Mouse (Mus musculus): ENCODE measurements around the gene Zfp770. TPM values are rescaled to one million over a fixed set of nuclear protein-coding genes. Genes with fewer than 3 reads are reported as not detected.

The Zfp770 gene
- under 1 TPM; 0.06 to 0.45 TPM for polyA plus RNA-seq (2012; fragmentation: generic; extraction: Trizol)

DNA sequence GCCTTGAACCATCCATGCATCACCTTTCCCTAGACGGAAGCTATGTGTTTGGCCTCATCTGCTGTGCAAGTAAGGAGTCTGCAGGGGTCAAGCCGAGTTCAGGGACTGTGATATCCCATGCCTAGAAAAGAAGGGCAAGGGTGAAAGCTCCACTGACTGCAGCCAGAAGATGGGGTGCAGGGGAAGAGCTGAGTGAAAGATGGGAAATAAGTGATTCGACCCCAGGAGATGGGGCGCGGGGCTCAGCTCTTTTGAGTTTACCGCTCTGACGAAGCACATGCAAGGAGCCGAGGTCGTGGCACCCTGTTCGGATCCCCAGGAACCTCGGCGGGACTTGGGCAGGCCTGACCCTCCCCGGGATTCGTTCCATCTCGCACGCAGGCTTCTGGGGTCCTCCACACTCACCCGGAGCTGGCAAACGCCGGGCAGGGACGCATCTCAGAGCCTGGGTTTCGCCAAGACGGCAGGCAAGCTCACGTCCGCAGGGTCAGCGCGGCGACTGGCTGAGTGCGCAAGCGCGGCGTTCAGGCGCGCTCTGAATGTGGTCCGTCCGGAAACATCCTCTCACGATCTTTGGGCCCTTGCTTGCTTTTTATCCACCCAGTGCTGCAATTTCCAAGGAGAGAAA, at the start of gene Zfp770:
TSS of gene Zfp770 (minus strand) at position 538 of the 628 bp plus-strand sequence.

DNA sequence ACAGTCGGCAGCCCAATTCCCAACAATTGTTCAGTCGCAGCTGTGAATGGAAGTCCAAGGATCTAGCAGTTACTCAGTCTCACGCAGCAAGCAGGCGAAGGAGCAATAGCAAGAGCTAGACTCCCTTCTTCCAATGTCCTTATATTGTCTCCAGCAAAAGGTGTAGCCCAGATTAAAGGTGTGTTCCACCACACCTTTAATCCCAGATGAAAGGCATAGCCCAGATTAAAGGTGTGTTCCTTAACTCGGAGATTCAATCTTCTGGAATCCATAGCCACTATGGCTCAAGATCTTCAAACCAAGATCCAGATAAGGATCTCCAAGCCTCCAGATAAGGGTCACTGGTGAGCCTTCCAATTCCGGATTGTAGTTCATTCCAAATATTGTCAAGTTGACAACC, 14.3 kb downstream of the Zfp770 start, which contains the start of gene Aqr:
TSS of gene Aqr (minus strand) at position 101 of the 400 bp plus-strand sequence.

Other genes starting within 250 kb of the Zfp770 start
- gene Gjd2, start 187.8 kb downstream of the Zfp770 start, polyA plus RNA-seq (2012; fragmentation: generic; extraction: Trizol), result not detected
- not detected for gene Actc1, start 147.9 kb downstream of the Zfp770 start, polyA plus RNA-seq (2012; fragmentation: generic; extraction: Trizol)
- 10 to 100 TPM in 1 of 2 experiments, 1 to 10 TPM in 1; 2.4 to 11.9 TPM for gene Aqr, start 14.4 kb downstream of the Zfp770 start, polyA plus RNA-seq (2012; fragmentation: generic; extraction: Trizol)

Measured in C3H10T1/2 (cell line).